Mouse (Mus musculus): Measurements from ENCODE around the gene Cxcl14.

DNA sequence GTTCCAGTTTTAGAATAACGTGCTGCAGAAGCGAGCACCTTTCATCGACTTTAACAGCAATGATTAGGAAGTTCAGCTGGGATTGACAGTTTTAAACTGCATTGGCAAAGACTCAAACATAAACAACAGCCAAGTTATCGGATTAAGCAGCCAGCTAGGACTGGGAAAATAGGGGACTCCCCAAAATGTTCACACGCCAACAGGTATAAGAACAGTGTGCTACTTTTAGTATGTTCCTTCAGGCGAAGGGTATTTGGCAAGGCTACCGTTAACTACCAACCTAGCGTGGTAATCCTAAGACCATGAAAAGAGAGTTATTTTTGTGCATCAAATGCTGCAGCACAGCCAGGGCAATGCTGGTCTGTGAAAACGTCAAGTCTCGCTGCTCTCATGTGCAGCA lies 46.1 kb upstream of the Cxcl14 start:
- TF ChIP-seq CTCF (IDR thresholded peaks at IDR 0.05; ENCODE audit: insufficient read depth, low read depth, low read length) (no peak), POLR2A (IDR thresholded peaks at IDR 0.05; ENCODE audit: insufficient read depth, low read depth, low read length) (no peak)

Data from olfactory bulb, adult 2 months (tissue).